24 mouse cellular contexts compared by ENCODE assay signal in genomic region chr7:136840224-136840623, GRCm38 (mm10). TPM values are rescaled to one million over a fixed set of nuclear protein-coding genes. Genes with fewer than 3 reads are reported as not detected.
A peak's percentile ranks its signal among the peaks of the same experiment; 100 is the strongest.
DNase-seq lines count a peak whose midpoint lies in the region; ATAC-seq and TF ChIP-seq lines count a peak whose summit lies in the region.
"Had no signal": no experiment of that assay in that cellular context is flagged by ENCODE, and none has a peak within 500 bp of the region (broad histone marks: within the 10 kb centered on the region; RNA-seq: fewer than 3 reads in every experiment).

No protein-coding gene starts in this region.

- no peak overlapping the region for H3K4me2 ChIP-seq in embryonic facial prominence, embryonic 14.5 days (ENCODE audit: low read depth, low read length)
- no peak overlapping the region for H3K4me2 ChIP-seq in hindbrain, embryonic 13.5 days
- no peak overlapping the region for H3K4me2 ChIP-seq in hindbrain, postnatal 0 days (ENCODE audit: low read depth, low read length)
- no peak overlapping the region for H3K4me2 ChIP-seq in neural tube, embryonic 13.5 days
- H3K4me2 ChIP-seq: embryonic facial prominence, embryonic 12.5 days; forebrain, embryonic 13.5 days; heart, embryonic 13.5 days; hindbrain, embryonic 12.5 days had no signal

- DNase-seq in embryonic facial prominence, embryonic 14.5 days (ENCODE audit: low spot score) = peak; percentile 59
- DNase-seq in embryonic facial prominence, embryonic 10.5 days (ENCODE audit: low spot score) = no peak
- DNase-seq in hindbrain, postnatal 0 days (ENCODE audit: low spot score) = no peak
- no peak for DNase-seq in neural tube, embryonic 10.5 days (ENCODE audit: extremely low spot score, low spot score)
- DNase-seq in left cerebral cortex, postnatal 10 days (ENCODE audit: extremely low spot score in 1 of 2, low spot score in 2 of 2) = no peak
- DNase-seq: adrenal gland, adult 8-10 months; adrenal gland, postnatal 36 days; B cell, adult 2 months; cerebellum, adult 11 months; cerebellum, adult 8-10 months; cerebellum, postnatal 14 days; embryo, embryonic 11 days; forebrain, postnatal 0 days; gastrocnemius, postnatal 10 days; heart, postnatal 4 days had no signal

- no peak for ATAC-seq in embryonic facial prominence, embryonic 14.5 days (ENCODE audit: low read depth)
- ATAC-seq in hindbrain, embryonic 13.5 days (ENCODE audit: low FRiP score) = no peak
- no peak for ATAC-seq in hindbrain, postnatal 0 days
- ATAC-seq in neural tube, embryonic 13.5 days (ENCODE audit: low read depth) = no peak
- ATAC-seq: CD4-positive, CD25-positive, alpha-beta regulatory T cell, adult 4 months; forebrain, embryonic 13.5 days; forebrain, postnatal 0 days; intestine, postnatal 0 days had no signal

- no peaks in the 10 kb centered on the region for H3K9me3 ChIP-seq in embryonic facial prominence, embryonic 14.5 days (ENCODE audit: control insufficient read depth, low read length)
- H3K9me3 ChIP-seq in embryonic facial prominence, embryonic 10.5 days = no peaks in the 10 kb centered on the region
- H3K9me3 ChIP-seq in hindbrain, embryonic 13.5 days = no peaks in the 10 kb centered on the region
- H3K9me3 ChIP-seq in hindbrain, postnatal 0 days (ENCODE audit: low read length) = no peaks in the 10 kb centered on the region
- no peaks in the 10 kb centered on the region for H3K9me3 ChIP-seq in neural tube, embryonic 13.5 days
- H3K9me3 ChIP-seq: embryonic facial prominence, embryonic 12.5 days; forebrain, embryonic 13.5 days; heart, embryonic 13.5 days; hindbrain, embryonic 12.5 days had no signal

- intact Hi-C loops in left cerebral cortex, postnatal 10 days (cut with DNase I) = no loop called here

- WGBS in embryonic facial prominence, embryonic 14.5 days = 47% methylated on average over 7 of the region's 7 CpGs
- 71% methylated on average over 7 of the region's 7 CpGs for WGBS in embryonic facial prominence, embryonic 10.5 days
- WGBS in hindbrain, embryonic 13.5 days = 71% methylated on average over 7 of the region's 7 CpGs
- 54% methylated on average over 7 of the region's 7 CpGs for WGBS in hindbrain, postnatal 0 days
- WGBS in neural tube, embryonic 13.5 days = 68% methylated on average over 7 of the region's 7 CpGs

- no peak overlapping the region for H3K4me3 ChIP-seq in embryonic facial prominence, embryonic 14.5 days (ENCODE audit: low read depth, low read length)
- H3K4me3 ChIP-seq in embryonic facial prominence, embryonic 10.5 days = no peak overlapping the region
- no peak overlapping the region for H3K4me3 ChIP-seq in hindbrain, embryonic 13.5 days
- H3K4me3 ChIP-seq in hindbrain, postnatal 0 days (ENCODE audit: low read length) = no peak overlapping the region
- H3K4me3 ChIP-seq in neural tube, embryonic 13.5 days = no peak overlapping the region
- H3K4me3 ChIP-seq: embryonic facial prominence, embryonic 12.5 days; forebrain, embryonic 13.5 days; heart, embryonic 13.5 days; hindbrain, embryonic 12.5 days had no signal

- no peaks in the 10 kb centered on the region for H3K36me3 ChIP-seq in embryonic facial prominence, embryonic 14.5 days (ENCODE audit: control insufficient read depth, insufficient read depth, low read length)
- H3K36me3 ChIP-seq in embryonic facial prominence, embryonic 10.5 days (replicated peaks) = no peaks in the 10 kb centered on the region
- no peaks in the 10 kb centered on the region for H3K36me3 ChIP-seq in hindbrain, embryonic 13.5 days
- no peaks in the 10 kb centered on the region for H3K36me3 ChIP-seq in hindbrain, postnatal 0 days (ENCODE audit: insufficient read depth, low read length)
- no peaks in the 10 kb centered on the region for H3K36me3 ChIP-seq in neural tube, embryonic 13.5 days
- H3K36me3 ChIP-seq: embryonic facial prominence, embryonic 12.5 days; G1E; heart, embryonic 13.5 days; hindbrain, embryonic 12.5 days had no signal

- peak overlapping the region; percentile 33; the same call in 1 of the 2 replicates for H3K27ac ChIP-seq in embryonic facial prominence, embryonic 14.5 days (replicated peaks; ENCODE audit: low read depth, low read length)
- H3K27ac ChIP-seq in embryonic facial prominence, embryonic 10.5 days (replicated peaks) = no peak overlapping the region
- H3K27ac ChIP-seq in hindbrain, embryonic 13.5 days = peak overlapping the region; percentile 37; the same call in 1 of the 2 replicates
- no peak overlapping the region for H3K27ac ChIP-seq in hindbrain, postnatal 0 days
- peak overlapping the region; percentile 15; the same call in 1 of the 2 replicates for H3K27ac ChIP-seq in neural tube, embryonic 13.5 days (replicated peaks)
- H3K27ac ChIP-seq: embryonic facial prominence, embryonic 12.5 days; forebrain, embryonic 13.5 days; heart, embryonic 13.5 days; hindbrain, embryonic 12.5 days had no signal

- TF ChIP-seq CTCF in hindbrain, postnatal 0 days (IDR thresholded peaks at IDR 0.05; ENCODE audit: low read depth) = no peak

- H3K9ac ChIP-seq in embryonic facial prominence, embryonic 14.5 days (ENCODE audit: low read depth, low read length) = no peak overlapping the region
- no peak overlapping the region for H3K9ac ChIP-seq in hindbrain, embryonic 13.5 days
- no peak overlapping the region for H3K9ac ChIP-seq in hindbrain, postnatal 0 days (replicated peaks; ENCODE audit: low read length)
- H3K9ac ChIP-seq in neural tube, embryonic 13.5 days = no peak overlapping the region
- H3K9ac ChIP-seq: embryonic facial prominence, embryonic 12.5 days; forebrain, embryonic 13.5 days; forebrain, postnatal 0 days; heart, embryonic 13.5 days; hindbrain, embryonic 12.5 days had no signal

- no peaks in the 10 kb centered on the region for H3K27me3 ChIP-seq in embryonic facial prominence, embryonic 14.5 days (replicated peaks; ENCODE audit: control insufficient read depth, insufficient read depth, low read length)
- H3K27me3 ChIP-seq in embryonic facial prominence, embryonic 10.5 days (replicated peaks; ENCODE audit: low read depth, poor library complexity, severe bottlenecking) = peaks cover 13% of the 10 kb centered on the region; the same call in 1 of the 2 replicates
- no peaks in the 10 kb centered on the region for H3K27me3 ChIP-seq in hindbrain, embryonic 13.5 days
- H3K27me3 ChIP-seq in hindbrain, postnatal 0 days (ENCODE audit: insufficient read depth, low read length) = no peaks in the 10 kb centered on the region; the same call in 1 of the 2 replicates
- no peaks in the 10 kb centered on the region for H3K27me3 ChIP-seq in neural tube, embryonic 13.5 days
- H3K27me3 ChIP-seq: embryonic facial prominence, embryonic 12.5 days; heart, embryonic 13.5 days; hindbrain, embryonic 12.5 days had no signal

- H3K4me1 ChIP-seq in embryonic facial prominence, embryonic 14.5 days (ENCODE audit: control insufficient read depth, insufficient read depth, low read length) = peaks cover 25% of the 10 kb centered on the region
- H3K4me1 ChIP-seq in embryonic facial prominence, embryonic 10.5 days = peaks cover 36% of the 10 kb centered on the region
- H3K4me1 ChIP-seq in hindbrain, embryonic 13.5 days (replicated peaks) = peaks cover 45% of the 10 kb centered on the region
- no peaks in the 10 kb centered on the region; the same call in 1 of the 2 replicates for H3K4me1 ChIP-seq in hindbrain, postnatal 0 days (ENCODE audit: insufficient read depth, low read length)
- H3K4me1 ChIP-seq in neural tube, embryonic 13.5 days (replicated peaks) = peaks cover 49% of the 10 kb centered on the region

RNA-seq across cellular contexts. Expression of gene Mgmt, which starts 54.2 kb away (rescaled TPM):
- polyA plus RNA-seq in embryonic facial prominence, embryonic 14.5 days (2014; fragmentation: Nextera tagmentation; extraction: Ambion mirVana) = 6.5 and 6.7 TPM in 2 replicates
- 5.4 and 5.8 TPM in 2 replicates for polyA plus RNA-seq in embryonic facial prominence, embryonic 10.5 days (2016; fragmentation: Nextera tagmentation; extraction: Ambion mirVana)
- polyA plus RNA-seq in hindbrain, embryonic 13.5 days (2015; fragmentation: Nextera tagmentation; extraction: Ambion mirVana) = 1.8 and 2.1 TPM in 2 replicates
- 0.93 and 1.4 TPM in 2 replicates for total RNA-seq in hindbrain, postnatal 0 days (2014; rRNA removed)
- polyA plus RNA-seq in hindbrain, postnatal 0 days (2015; fragmentation: Nextera tagmentation; extraction: Ambion mirVana) = 1.6 and 2.1 TPM in 2 replicates
- 2.0 and 2.6 TPM in 2 replicates for polyA plus RNA-seq in neural tube, embryonic 13.5 days (2015; fragmentation: Nextera tagmentation; extraction: Ambion mirVana)
- under 1 TPM; 0.63 to 0.90 TPM for total RNA-seq in left cerebral cortex, postnatal 10 days (2021)

Comparison
In these comparisons a context has a peak if more than half of its experiments do, and no peak if none do; other contexts are left out.
1. H3K27ac ChIP-seq: peak in embryonic facial prominence, embryonic 14.5 days (single experiment), hindbrain, embryonic 13.5 days (single experiment) and neural tube, embryonic 13.5 days (single experiment); none in embryonic facial prominence, embryonic 10.5 days (single experiment) and hindbrain, postnatal 0 days (single experiment).